Mouse (Mus musculus): Measurements from ENCODE around the gene Cpt1b. TPM values are rescaled to one million over a fixed set of nuclear protein-coding genes. Genes with fewer than 3 reads are reported as not detected.

The Cpt1b gene
- total RNA-seq (2014; rRNA removed; ENCODE audit: low replicate concordance) (600 and 674 TPM in 2 replicates), polyA plus RNA-seq (2015; fragmentation: Nextera tagmentation; extraction: Ambion mirVana) (400 and 412 TPM in 2 replicates)

DNA sequence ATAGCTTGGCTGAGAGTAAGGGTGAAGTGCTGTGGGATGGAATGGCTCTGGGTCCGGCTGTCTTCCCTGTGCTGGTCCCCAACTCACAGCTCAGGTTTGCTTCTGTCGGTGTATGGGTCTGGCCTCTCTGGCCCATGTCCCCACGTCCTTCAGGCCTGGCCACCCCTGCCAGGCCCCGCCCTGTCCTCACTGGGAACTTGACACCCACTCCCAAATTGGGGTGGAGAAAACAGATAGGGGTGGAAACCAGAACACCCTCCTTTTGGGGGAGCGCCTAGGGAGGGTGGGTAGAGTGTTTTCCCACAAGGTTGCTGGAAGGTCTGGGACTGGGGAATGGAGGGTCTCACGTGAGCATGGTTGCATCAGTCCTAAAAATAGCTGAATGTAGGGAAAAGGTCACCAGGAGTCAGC is at the start of gene Cpt1b:
Gene Cpt1b, minus strand, starts transcription at position 153 of the 411 bp plus-strand sequence.
- 16% methylated on average over 6 of the region's 6 CpGs for WGBS
- H3K9me3 ChIP-seq (replicated peaks; ENCODE audit: control insufficient read depth, low read length), result no peaks in the 10 kb centered on the region
- ATAC-seq (ENCODE audit: insufficient read depth, low read depth) (peak; percentile 81), DNase-seq (ENCODE audit: low spot score) (peak; percentile 92)
- H3K27ac ChIP-seq (ENCODE audit: low read depth), result peak within 1 kb of the TSS; percentile 100
- H3K27me3 ChIP-seq (ENCODE audit: control insufficient read depth, insufficient read depth, low read length), result no peaks in the 10 kb centered on the region
- H3K4me1 ChIP-seq (ENCODE audit: control insufficient read depth, insufficient read depth), result peaks cover 33% of the 10 kb centered on the region
- peak within 1 kb of the TSS; percentile 66 for H3K4me3 ChIP-seq (ENCODE audit: low read depth, low read length)
- TF ChIP-seq EP300 (IDR thresholded peaks at IDR 0.05; ENCODE audit: low read depth) (peak; percentile 98), CTCF (IDR thresholded peaks at IDR 0.05; ENCODE audit: low read depth) (no peak)
- H3K9ac ChIP-seq (replicated peaks; ENCODE audit: low read depth, low read length), result peak within 1 kb of the TSS; percentile 93
- peaks cover 27% of the 10 kb centered on the region for H3K36me3 ChIP-seq (replicated peaks; ENCODE audit: control insufficient read depth, insufficient read depth, low read length)
- peak within 1 kb of the TSS; percentile 60 for H3K4me2 ChIP-seq (ENCODE audit: low read depth, low read length)

DNA sequence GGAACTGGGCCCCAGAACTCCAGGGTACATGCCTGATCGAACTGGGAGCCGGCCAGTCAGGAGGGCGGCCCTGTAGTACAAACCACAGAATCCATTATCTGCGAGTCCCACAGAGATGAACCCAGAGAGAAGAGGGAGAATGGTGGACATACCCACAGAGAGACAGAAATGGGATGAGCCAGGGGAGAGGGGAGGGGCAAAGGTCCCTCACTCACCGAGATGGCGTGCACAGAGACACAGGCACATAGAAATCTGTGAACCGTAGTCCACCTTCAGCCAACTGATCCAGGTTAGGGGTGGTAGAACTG is 49.6 kb upstream of the Cpt1b start:
- WGBS, result 88% methylated on average over 7 of the region's 7 CpGs
- no peak for ATAC-seq (ENCODE audit: insufficient read depth, low read depth)
- peak overlapping the region; percentile 54 for H3K4me3 ChIP-seq (ENCODE audit: low read depth, low read length)
- H3K36me3 ChIP-seq (replicated peaks; ENCODE audit: control insufficient read depth, insufficient read depth, low read length), result no peaks in the 10 kb centered on the region
- H3K4me1 ChIP-seq (ENCODE audit: control insufficient read depth, insufficient read depth), result peaks cover 10% of the 10 kb centered on the region
- H3K9me3 ChIP-seq (replicated peaks; ENCODE audit: control insufficient read depth, low read length), result no peaks in the 10 kb centered on the region
- TF ChIP-seq CTCF (IDR thresholded peaks at IDR 0.05; ENCODE audit: low read depth) (no peak), EP300 (IDR thresholded peaks at IDR 0.05; ENCODE audit: low read depth) (no peak)
- DNase-seq (ENCODE audit: low spot score), result no peak
- H3K4me2 ChIP-seq (ENCODE audit: low read depth, low read length), result peak overlapping the region; percentile 88
- H3K27ac ChIP-seq (ENCODE audit: low read depth), result no peak overlapping the region
- no peaks in the 10 kb centered on the region for H3K27me3 ChIP-seq (ENCODE audit: control insufficient read depth, insufficient read depth, low read length)
- H3K9ac ChIP-seq (replicated peaks; ENCODE audit: low read depth, low read length), result no peak overlapping the region

DNA sequence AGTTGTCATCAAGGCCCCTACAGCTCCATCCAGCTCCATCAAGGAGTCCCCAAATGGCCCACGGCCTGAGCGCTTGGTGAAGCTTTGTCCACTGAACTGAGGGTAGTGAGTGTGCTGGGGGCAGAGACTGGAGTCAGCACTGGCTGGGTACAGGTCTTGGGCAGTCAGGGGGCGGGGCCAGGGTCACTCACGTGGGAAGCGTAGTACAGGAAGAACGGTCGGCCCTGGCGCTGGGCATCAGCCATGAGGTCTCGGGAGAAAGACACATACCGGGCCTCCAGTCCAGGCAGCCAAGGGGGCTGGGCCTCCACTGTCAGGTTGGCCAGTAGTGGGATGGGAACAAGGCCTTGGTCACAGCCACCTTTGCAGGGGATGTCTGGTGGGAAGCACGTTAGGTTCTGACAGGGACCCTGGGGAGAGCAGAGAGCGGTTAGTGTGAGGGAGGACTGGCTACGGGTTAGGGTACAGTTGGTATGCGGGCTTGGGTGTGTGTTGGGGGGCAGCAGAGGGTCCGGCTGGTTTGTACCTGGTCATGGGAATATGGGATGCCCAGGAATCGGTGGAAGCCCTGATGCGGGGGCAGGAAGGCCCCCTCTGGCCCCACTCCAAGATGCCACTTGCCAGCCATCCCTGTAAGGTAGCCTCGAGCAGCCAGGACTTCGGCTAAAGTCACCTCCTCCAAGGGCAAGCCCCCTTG is 49.1 kb upstream of the Cpt1b start:
- no peak for ATAC-seq (ENCODE audit: insufficient read depth, low read depth)
- Histone ChIP-seq H3K9me3 (replicated peaks; ENCODE audit: control insufficient read depth, low read length) (no peaks in the 10 kb centered on the region), H3K27ac (ENCODE audit: low read depth) (no peak overlapping the region), H3K36me3 (replicated peaks; ENCODE audit: control insufficient read depth, insufficient read depth, low read length) (no peaks in the 10 kb centered on the region), H3K4me3 (ENCODE audit: low read depth, low read length) (no peak overlapping the region), H3K4me2 (ENCODE audit: low read depth, low read length) (no peak overlapping the region), H3K9ac (replicated peaks; ENCODE audit: low read depth, low read length) (no peak overlapping the region), H3K27me3 (ENCODE audit: control insufficient read depth, insufficient read depth, low read length) (no peaks in the 10 kb centered on the region), H3K4me1 (ENCODE audit: control insufficient read depth, insufficient read depth) (peaks cover 10% of the 10 kb centered on the region)
- no peak for DNase-seq (ENCODE audit: low spot score)
- 90% methylated on average over 19 of the region's 19 CpGs for WGBS
- TF ChIP-seq CTCF (IDR thresholded peaks at IDR 0.05; ENCODE audit: low read depth) (no peak), EP300 (IDR thresholded peaks at IDR 0.05; ENCODE audit: low read depth) (no peak)

DNA sequence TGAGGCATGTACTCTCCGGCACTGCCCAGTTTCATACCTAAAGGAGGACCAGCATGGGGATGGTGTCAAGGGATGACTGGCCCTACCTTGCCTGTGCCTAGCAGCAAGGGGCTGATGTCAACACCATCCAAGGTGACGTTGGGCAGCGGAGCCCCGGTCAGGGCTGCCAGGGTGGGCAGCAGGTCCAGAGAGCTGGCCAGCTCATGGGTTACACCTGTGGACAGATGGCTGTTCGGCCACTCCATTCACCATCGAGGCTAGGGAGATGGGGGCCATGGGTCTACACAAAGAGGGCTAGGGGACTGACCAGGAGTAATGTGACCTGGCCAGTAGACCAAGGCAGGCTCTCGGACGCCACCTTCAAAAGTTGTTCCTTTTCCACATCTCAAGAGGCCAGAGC is 48.3 kb upstream of the Cpt1b start:
- no peak for ATAC-seq (ENCODE audit: insufficient read depth, low read depth)
- H3K4me1 ChIP-seq (ENCODE audit: control insufficient read depth, insufficient read depth), result peaks cover 10% of the 10 kb centered on the region
- H3K27me3 ChIP-seq (ENCODE audit: control insufficient read depth, insufficient read depth, low read length), result no peaks in the 10 kb centered on the region
- no peak for DNase-seq (ENCODE audit: low spot score)
- H3K9ac ChIP-seq (replicated peaks; ENCODE audit: low read depth, low read length), result no peak overlapping the region
- no peak overlapping the region for H3K4me2 ChIP-seq (ENCODE audit: low read depth, low read length)
- H3K4me3 ChIP-seq (ENCODE audit: low read depth, low read length), result no peak overlapping the region
- H3K9me3 ChIP-seq (replicated peaks; ENCODE audit: control insufficient read depth, low read length), result no peaks in the 10 kb centered on the region
- H3K36me3 ChIP-seq (replicated peaks; ENCODE audit: control insufficient read depth, insufficient read depth, low read length), result no peaks in the 10 kb centered on the region
- TF ChIP-seq CTCF (IDR thresholded peaks at IDR 0.05; ENCODE audit: low read depth) (no peak), EP300 (IDR thresholded peaks at IDR 0.05; ENCODE audit: low read depth) (no peak)
- H3K27ac ChIP-seq (ENCODE audit: low read depth), result no peak overlapping the region
- WGBS, result 92% methylated on average over 8 of the region's 8 CpGs

DNA sequence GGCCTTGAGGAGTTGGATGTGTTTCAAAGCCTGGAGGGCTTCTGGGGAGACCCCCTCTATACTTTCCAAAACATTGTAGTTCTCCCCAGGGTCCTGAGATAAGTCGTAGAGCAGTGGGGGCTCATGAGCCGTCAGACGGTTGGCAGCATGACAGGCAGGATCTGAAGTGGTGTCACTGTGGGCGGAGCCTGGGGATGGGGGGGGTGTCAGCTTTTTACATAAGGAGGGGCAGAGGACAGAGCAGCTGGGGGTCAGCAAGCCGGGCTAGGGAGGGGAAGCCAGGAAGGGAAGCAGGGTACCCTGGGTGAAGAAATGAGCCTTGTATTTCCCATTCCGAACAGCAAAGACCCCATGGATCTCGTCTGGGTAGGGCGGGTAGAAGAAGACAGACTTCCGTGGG is 47.7 kb upstream of the Cpt1b start:
- no peak for ATAC-seq (ENCODE audit: insufficient read depth, low read depth)
- Histone ChIP-seq H3K4me1 (ENCODE audit: control insufficient read depth, insufficient read depth) (peaks cover 10% of the 10 kb centered on the region), H3K4me2 (ENCODE audit: low read depth, low read length) (no peak overlapping the region), H3K27me3 (ENCODE audit: control insufficient read depth, insufficient read depth, low read length) (no peaks in the 10 kb centered on the region), H3K27ac (ENCODE audit: low read depth) (no peak overlapping the region), H3K36me3 (replicated peaks; ENCODE audit: control insufficient read depth, insufficient read depth, low read length) (no peaks in the 10 kb centered on the region), H3K9me3 (replicated peaks; ENCODE audit: control insufficient read depth, low read length) (no peaks in the 10 kb centered on the region), H3K4me3 (ENCODE audit: low read depth, low read length) (no peak overlapping the region), H3K9ac (replicated peaks; ENCODE audit: low read depth, low read length) (no peak overlapping the region)
- no peak for DNase-seq (ENCODE audit: low spot score)
- no peak for TF ChIP-seq CTCF (IDR thresholded peaks at IDR 0.05; ENCODE audit: low read depth)
- no peak for TF ChIP-seq EP300 (IDR thresholded peaks at IDR 0.05; ENCODE audit: low read depth)
- WGBS, result 69% methylated on average over 9 of the region's 9 CpGs

DNA sequence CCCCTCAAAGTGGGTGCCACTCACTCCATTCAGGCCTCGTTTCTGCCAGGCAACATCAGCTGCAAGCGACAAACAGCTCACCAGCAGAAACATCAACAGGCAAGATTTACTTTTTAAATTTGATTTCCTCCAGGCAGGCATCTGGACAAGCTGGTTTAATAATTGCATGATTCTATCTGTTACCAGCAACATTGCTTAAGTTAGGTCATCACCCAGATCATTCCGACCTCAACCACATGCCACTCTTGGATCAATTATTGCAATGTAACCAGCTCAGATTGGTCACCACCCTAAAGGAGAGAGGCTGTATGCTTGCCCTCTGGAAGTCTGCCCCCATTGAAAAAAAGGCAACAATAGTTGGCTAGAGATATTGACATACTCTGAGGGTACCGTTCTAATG is 45.8 kb upstream of the Cpt1b start:
- Histone ChIP-seq H3K9ac (replicated peaks; ENCODE audit: low read depth, low read length) (no peak overlapping the region), H3K4me3 (ENCODE audit: low read depth, low read length) (no peak overlapping the region), H3K27ac (ENCODE audit: low read depth) (no peak overlapping the region), H3K9me3 (replicated peaks; ENCODE audit: control insufficient read depth, low read length) (no peaks in the 10 kb centered on the region), H3K4me2 (ENCODE audit: low read depth, low read length) (no peak overlapping the region), H3K27me3 (ENCODE audit: control insufficient read depth, insufficient read depth, low read length) (no peaks in the 10 kb centered on the region), H3K36me3 (replicated peaks; ENCODE audit: control insufficient read depth, insufficient read depth, low read length) (no peaks in the 10 kb centered on the region), H3K4me1 (ENCODE audit: control insufficient read depth, insufficient read depth) (peaks cover 10% of the 10 kb centered on the region)
- 80% methylated on average over 4 of the region's 4 CpGs for WGBS
- DNase-seq (ENCODE audit: low spot score) (no peak), ATAC-seq (ENCODE audit: insufficient read depth, low read depth) (no peak)
- TF ChIP-seq EP300 (IDR thresholded peaks at IDR 0.05; ENCODE audit: low read depth) (no peak), CTCF (IDR thresholded peaks at IDR 0.05; ENCODE audit: low read depth) (no peak)

Data from heart, postnatal 0 days (tissue).